Mouse (Mus musculus): ENCODE results near the gene Vmn2r65.

Gene Vmn2r65

DNA sequence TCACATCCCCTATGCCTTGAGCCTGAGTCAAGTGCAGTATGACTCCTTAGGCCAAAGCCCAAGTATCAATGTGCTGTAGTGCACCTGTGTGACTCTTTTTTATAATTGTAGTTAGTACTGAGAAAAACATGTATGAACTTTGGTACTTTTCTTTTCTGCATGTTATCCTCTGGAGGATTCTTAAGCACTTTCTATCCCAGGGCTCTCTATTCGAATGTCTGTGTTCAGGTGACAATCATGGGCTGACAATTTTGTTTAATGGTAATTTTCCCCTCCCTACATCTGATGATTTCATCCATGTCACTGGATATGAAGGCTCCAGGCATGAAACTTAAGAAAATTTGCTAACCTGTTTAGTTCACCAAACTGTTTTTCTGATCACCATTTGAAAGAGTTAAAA lies at the start of gene Vmn2r65:
Vmn2r65 (minus strand) TSS at position 101 of the 400 bp plus-strand sequence.
- DNase-seq (ENCODE audit: extremely low read depth, low read depth), result no peak

DNA sequence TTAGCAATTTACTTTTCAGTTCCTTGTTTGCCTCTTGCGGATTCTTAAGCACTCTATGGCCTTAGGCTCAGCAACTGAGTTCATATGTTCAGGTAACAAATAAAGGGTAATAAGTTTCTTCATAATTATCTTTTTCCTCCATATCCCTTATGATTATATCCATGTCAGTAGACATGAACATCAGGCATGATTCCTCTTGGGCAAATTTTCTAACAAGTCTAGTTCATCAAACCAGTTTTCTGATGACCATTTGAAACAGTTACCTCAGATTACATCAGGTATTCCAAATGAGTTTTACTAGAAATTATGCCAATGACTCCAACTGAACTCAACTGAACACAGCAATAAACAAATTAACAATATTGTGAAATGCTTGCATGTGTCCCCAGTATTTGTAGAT lies 48.3 kb upstream of the Vmn2r65 start, which contains the start of gene Vmn2r66:
Vmn2r66 (minus strand) TSS at position 101 of the 400 bp plus-strand sequence.
- no peak for DNase-seq (ENCODE audit: extremely low read depth, low read depth)

DNA sequence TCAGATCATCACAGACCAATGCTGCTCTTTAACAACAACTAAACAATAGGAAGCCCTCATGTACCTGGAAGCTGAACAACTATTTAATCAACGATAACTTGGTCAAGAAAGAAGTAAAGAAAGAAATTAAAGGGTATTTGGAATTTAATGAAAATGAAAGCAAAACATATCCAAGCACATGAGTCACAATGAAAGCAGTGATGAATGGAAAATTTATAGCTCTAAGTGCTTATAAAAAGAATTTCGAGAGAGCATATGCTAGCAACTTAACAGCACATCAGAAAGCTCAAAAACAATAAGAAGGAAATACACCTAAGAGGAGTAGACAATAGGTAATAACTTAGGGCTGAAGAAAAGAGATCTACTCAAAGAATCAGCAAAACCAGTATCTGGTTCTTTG lies 32.8 kb upstream of the Vmn2r65 start:
- DNase-seq (ENCODE audit: extremely low read depth, low read depth), result no peak
